Mouse (Mus musculus): Measurements from ENCODE around the gene Tm4sf1. TPM values are rescaled to one million over a fixed set of nuclear protein-coding genes. Genes with fewer than 3 reads are reported as not detected.

Gene Tm4sf1
- polyA plus RNA-seq (2012; rRNA removed) = 43.1 and 43.7 TPM in 2 replicates

DNA sequence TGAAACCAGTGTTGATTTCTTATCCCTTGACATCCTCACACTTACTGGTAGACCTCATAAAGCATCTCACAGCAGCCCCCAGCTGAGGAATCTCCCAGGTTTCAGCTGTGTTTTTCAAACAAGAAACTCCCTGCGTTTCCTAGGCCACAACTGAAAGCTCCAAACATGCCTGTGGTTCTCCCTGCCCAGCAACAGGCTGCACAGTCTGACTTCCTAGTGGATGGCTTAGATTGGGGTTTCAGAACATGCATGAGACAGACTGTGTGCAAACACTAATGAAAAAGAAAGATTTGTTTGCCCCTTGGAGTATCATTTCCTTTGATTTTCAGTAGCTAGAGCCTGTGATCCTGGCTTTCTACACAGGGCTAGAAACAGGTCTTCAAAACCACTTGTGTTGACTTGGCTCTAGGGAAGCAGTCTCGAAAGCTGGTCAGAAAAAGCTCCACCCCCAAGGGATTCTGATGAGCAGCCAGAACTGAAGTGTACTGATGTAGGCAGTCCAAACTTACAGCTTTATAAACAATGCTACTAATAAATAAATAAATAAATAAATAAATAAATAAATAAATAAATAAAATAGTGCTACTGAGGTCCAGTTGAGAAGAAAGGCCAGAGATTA, at the start of gene Tm4sf1:
Gene Tm4sf1, minus strand, starts transcription at position 68 of the 619 bp plus-strand sequence.
- TF ChIP-seq POLR2A (IDR thresholded peaks at IDR 0.05; ENCODE audit: extremely low read depth, insufficient read depth, low read length) = no peak
- TF ChIP-seq CTCF (IDR thresholded peaks at IDR 0.05; ENCODE audit: extremely low read depth, insufficient read depth, low read length) = no peak
- H3K4me1 ChIP-seq (ENCODE audit: control insufficient read depth, insufficient read depth, low read length) = no peaks in the 10 kb centered on the region; the same call in 1 of the 2 replicates
- H3K4me3 ChIP-seq (ENCODE audit: insufficient read depth, low read length) = no peak within 1 kb of the TSS
- H3K27ac ChIP-seq (ENCODE audit: insufficient read depth, low read length) = no peak within 1 kb of the TSS

DNA sequence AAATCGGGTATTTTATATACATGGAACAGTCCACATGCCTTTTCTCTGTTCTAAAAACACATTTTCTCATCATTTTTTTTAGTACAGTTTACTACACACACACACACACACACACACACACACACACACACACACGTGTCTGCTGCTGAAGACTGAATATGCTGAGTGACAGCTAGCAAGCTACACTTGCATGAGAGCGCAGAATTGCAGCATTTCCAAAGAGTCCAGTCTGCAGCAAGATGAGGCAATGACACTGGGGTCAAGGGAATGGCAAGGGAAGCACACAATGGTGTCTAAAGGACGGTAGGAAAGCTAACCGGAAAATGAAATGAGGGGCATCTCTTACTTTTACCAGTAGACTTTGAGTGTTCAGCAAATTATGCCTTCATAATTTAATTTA, 43.0 kb upstream of the Tm4sf1 start:
- H3K4me1 ChIP-seq (ENCODE audit: control insufficient read depth, insufficient read depth, low read length) = peaks cover 2% of the 10 kb centered on the region
- no peak for TF ChIP-seq POLR2A (IDR thresholded peaks at IDR 0.05; ENCODE audit: extremely low read depth, insufficient read depth, low read length)
- no peak for TF ChIP-seq CTCF (IDR thresholded peaks at IDR 0.05; ENCODE audit: extremely low read depth, insufficient read depth, low read length)
- H3K4me3 ChIP-seq (ENCODE audit: insufficient read depth, low read length) = no peak overlapping the region
- H3K27ac ChIP-seq (ENCODE audit: insufficient read depth, low read length) = no peak overlapping the region

DNA sequence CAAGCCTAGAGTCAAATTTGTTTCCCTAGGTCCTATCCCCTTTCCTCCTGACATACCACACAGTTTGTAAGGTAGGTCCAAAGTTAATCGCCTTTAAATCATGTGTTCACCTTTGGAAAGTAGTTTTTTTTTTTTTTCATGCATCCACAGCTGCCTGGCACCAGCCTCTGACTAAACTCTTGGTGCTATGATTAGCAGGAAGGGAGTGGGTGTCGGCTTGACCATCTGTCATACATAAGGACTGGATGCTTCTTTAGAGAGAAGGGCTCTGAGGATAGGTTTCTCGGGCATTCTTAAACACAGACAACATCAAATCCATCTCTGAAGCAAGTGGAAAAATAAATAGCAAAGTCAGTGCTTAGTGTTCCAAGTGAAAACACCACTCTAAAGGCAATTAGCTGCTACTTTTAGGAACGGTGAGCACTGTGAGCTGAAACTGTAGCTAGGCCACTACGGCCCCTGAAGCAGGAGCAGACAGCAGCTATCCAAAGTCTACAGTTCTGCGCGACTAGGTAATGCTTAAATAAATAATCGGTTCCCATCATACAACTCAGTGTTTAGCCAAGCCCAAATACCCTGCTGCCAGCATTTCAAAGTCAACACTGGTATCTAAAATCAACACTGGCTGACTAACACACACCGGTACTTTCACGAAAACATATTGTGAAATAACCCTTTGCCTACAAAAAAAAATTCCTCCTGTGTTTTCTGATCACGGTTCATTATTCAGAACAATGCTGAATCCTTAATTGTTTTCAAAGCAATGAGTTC, 42.2 kb upstream of the Tm4sf1 start:
- no peak overlapping the region for H3K4me3 ChIP-seq (ENCODE audit: insufficient read depth, low read length)
- H3K27ac ChIP-seq (ENCODE audit: insufficient read depth, low read length) = no peak overlapping the region
- H3K4me1 ChIP-seq (ENCODE audit: control insufficient read depth, insufficient read depth, low read length) = peaks cover 2% of the 10 kb centered on the region
- TF ChIP-seq POLR2A (IDR thresholded peaks at IDR 0.05; ENCODE audit: extremely low read depth, insufficient read depth, low read length) (no peak), CTCF (IDR thresholded peaks at IDR 0.05; ENCODE audit: extremely low read depth, insufficient read depth, low read length) (no peak)

DNA sequence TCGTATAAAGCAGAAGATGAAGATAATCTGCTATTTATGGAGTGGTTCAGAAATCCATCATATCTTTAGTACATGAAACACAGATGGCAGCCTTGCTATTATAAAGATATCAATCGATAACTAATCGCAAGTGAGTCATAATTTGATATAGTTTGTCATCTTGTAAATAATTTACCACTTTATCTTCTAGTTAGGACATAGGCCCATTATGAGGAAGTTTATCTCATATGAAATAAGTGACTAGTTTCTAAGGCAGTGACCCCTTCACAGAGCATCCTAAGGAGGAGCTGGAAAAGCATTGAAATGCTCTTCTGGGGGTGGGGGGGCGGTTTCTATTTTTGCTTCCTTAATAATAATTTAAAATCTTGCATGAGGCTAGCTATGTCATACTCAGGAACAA, 41.2 kb upstream of the Tm4sf1 start:
- TF ChIP-seq CTCF (IDR thresholded peaks at IDR 0.05; ENCODE audit: extremely low read depth, insufficient read depth, low read length) = no peak
- TF ChIP-seq POLR2A (IDR thresholded peaks at IDR 0.05; ENCODE audit: extremely low read depth, insufficient read depth, low read length) = no peak
- H3K27ac ChIP-seq (ENCODE audit: insufficient read depth, low read length) = no peak overlapping the region

DNA sequence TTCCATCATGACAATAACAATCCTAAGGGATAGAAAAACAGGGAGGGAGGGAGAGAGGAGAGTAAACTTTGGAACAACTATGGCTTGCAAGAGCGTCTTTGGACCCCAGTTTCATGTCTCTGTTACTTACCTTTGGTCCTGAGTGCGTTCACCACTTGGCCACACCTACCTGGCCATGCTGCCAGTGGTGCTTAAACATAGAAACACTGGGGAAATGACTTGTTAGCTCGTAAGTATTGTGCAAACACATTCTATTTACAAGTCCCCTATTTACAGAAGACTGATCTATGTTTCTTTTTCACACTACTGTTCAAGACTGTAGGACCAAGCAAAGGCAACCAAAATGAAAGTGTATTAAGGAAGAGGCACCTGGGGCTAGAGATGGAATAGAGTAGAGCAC, 39.5 kb upstream of the Tm4sf1 start:
- Histone ChIP-seq H3K4me3 (ENCODE audit: insufficient read depth, low read length) (no peak overlapping the region), H3K4me1 (ENCODE audit: control insufficient read depth, insufficient read depth, low read length) (peaks cover 2% of the 10 kb centered on the region), H3K27ac (ENCODE audit: insufficient read depth, low read length) (no peak overlapping the region)
- no peak for TF ChIP-seq POLR2A (IDR thresholded peaks at IDR 0.05; ENCODE audit: extremely low read depth, insufficient read depth, low read length)
- no peak for TF ChIP-seq CTCF (IDR thresholded peaks at IDR 0.05; ENCODE audit: extremely low read depth, insufficient read depth, low read length)

More for the DNA sequence above, 41.2 kb upstream of the Tm4sf1 start:
- peaks cover 2% of the 10 kb centered on the region for H3K4me1 ChIP-seq (ENCODE audit: control insufficient read depth, insufficient read depth, low read length)
- H3K4me3 ChIP-seq (ENCODE audit: insufficient read depth, low read length) = no peak overlapping the region

DNA sequence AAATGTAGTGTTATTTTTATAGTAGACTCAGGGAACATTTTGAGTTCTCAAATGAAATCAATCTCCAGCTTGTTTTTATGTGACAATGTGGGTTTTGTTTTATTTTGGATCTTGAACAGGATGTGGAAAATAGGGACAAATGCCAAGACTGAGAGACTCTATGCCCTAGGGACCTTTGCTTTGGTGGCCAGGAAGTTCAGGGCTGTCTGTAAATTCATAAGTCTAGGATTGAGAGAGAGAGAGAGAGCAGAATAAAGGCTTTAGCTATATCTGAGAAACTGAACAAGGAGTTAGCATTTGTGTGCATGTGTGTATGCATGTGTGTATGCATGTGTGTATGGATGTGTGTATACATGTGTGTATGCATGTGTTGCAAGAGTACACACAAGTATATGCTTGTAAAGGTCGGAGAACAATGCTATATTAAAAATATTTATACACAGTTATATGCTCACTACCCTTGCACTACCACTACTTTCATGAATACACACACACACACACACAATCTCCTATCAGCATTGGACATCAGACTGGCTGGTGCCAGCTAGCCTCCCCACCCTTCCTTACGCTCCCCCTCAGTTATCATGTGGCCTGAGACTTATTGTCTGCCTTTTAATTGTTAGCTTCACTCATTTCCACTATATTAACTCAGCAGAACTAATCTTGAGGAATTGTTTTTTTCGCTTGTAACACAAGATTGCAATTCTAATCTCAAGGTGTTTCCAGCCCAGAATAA, 33.5 kb upstream of the Tm4sf1 start:
- no peak for TF ChIP-seq CTCF (IDR thresholded peaks at IDR 0.05; ENCODE audit: extremely low read depth, insufficient read depth, low read length)
- no peak for TF ChIP-seq POLR2A (IDR thresholded peaks at IDR 0.05; ENCODE audit: extremely low read depth, insufficient read depth, low read length)
- no peak overlapping the region for H3K27ac ChIP-seq (ENCODE audit: insufficient read depth, low read length)
- H3K4me1 ChIP-seq (ENCODE audit: control insufficient read depth, insufficient read depth, low read length) = no peaks in the 10 kb centered on the region
- no peak overlapping the region for H3K4me3 ChIP-seq (ENCODE audit: insufficient read depth, low read length)

DNA sequence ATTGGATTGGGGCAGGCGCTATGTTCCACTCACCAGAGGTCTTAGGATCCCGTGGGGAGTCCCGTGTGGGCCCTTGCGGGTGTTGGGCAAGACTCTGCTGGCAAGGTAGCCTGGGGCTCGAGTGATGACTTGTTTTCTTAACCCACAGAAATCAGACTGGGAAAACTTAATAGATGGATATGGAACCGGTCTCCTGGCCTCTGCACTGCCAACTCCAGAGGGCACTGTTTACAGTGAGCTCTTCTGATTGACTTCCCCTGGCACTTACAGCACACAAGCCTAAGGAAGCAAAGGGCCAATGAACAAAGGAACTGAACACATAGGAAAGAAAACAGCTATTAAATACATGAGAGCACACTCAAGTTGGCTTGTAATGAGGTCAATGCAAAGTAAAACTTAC, 26.2 kb upstream of the Tm4sf1 start:
- Histone ChIP-seq H3K4me1 (ENCODE audit: control insufficient read depth, insufficient read depth, low read length) (no peaks in the 10 kb centered on the region), H3K27ac (ENCODE audit: insufficient read depth, low read length) (no peak overlapping the region), H3K4me3 (ENCODE audit: insufficient read depth, low read length) (no peak overlapping the region)
- TF ChIP-seq CTCF (IDR thresholded peaks at IDR 0.05; ENCODE audit: extremely low read depth, insufficient read depth, low read length) (no peak), POLR2A (IDR thresholded peaks at IDR 0.05; ENCODE audit: extremely low read depth, insufficient read depth, low read length) (no peak)

DNA sequence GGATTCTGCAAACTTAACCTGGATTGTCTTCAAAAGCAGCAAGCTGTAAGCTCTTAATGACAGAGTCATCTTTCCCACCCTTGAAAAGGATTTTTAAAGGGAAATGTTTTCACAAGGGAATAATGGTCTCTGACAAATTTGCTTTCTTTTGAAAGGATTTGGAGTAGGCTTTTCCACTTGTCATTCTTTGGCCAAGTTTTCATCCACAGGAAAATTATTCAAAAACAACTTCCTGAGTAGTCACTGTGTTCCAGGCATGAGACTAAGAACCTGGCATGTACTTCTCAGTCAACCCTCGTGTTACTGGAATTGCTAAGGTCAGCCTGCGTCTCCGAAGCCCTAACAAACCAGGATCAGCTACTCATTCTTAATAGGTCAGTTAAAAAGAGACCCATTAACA, 5.3 kb upstream of the Tm4sf1 start:
- H3K4me3 ChIP-seq (ENCODE audit: insufficient read depth, low read length) = no peak overlapping the region
- TF ChIP-seq CTCF (IDR thresholded peaks at IDR 0.05; ENCODE audit: extremely low read depth, insufficient read depth, low read length) (no peak), POLR2A (IDR thresholded peaks at IDR 0.05; ENCODE audit: extremely low read depth, insufficient read depth, low read length) (no peak)

DNA sequence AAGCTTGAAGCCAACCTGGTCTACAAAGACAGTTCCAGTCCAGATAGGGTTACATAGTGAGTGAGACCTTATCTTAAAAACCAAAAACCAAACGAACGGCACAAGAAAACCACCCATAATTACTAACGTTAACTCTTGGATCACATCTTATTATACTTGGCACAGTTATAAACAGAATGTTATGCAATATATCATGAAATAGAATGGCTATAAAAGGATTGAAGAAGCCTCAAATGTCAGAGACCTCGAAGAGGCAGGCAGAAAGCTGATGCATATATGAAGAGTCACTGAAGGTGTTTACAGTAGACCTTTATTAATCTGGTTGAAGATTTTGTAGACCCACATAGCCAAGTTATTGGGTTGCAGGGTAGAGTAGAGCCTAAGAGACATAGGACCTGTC, 3.8 kb upstream of the Tm4sf1 start:
- no peak overlapping the region for H3K4me3 ChIP-seq (ENCODE audit: insufficient read depth, low read length)
- TF ChIP-seq POLR2A (IDR thresholded peaks at IDR 0.05; ENCODE audit: extremely low read depth, insufficient read depth, low read length) (no peak), CTCF (IDR thresholded peaks at IDR 0.05; ENCODE audit: extremely low read depth, insufficient read depth, low read length) (no peak)
- no peaks in the 10 kb centered on the region; the same call in 1 of the 2 replicates for H3K4me1 ChIP-seq (ENCODE audit: control insufficient read depth, insufficient read depth, low read length)
- H3K27ac ChIP-seq (ENCODE audit: insufficient read depth, low read length) = no peak overlapping the region

More for the DNA sequence above, 5.3 kb upstream of the Tm4sf1 start:
- no peaks in the 10 kb centered on the region; the same call in 1 of the 2 replicates for H3K4me1 ChIP-seq (ENCODE audit: control insufficient read depth, insufficient read depth, low read length)
- no peak overlapping the region for H3K27ac ChIP-seq (ENCODE audit: insufficient read depth, low read length)

Data from cortical plate, adult 2 months (tissue).